Mouse (Mus musculus) stomach, postnatal 0 days (tissue): ENCODE data around the gene Tmem256. TPM values are rescaled to one million over a fixed set of nuclear protein-coding genes. Genes with fewer than 3 reads are reported as not detected.
"Not testable (repeated sequence)": the region's sequence is repeated elsewhere in the genome, so short reads cannot be mapped to it uniquely, and the experiment has no call there.

Source experiments
- ATAC-seq: fragments of 200-750 bp; cut with Nextera tagmentation; 2 replicates; pipeline ENCODE4 v1.8.0; 2017; ENCODE audit not compliant: low FRiP score, low TSS enrichment
- DNase-seq: peaks from one replicate; pipeline ENCODE4 v3.0.0-alpha.2; 2016; ENCODE audit warnings: low spot score
- H3K27ac ChIP-seq: fragments of 300-500 bp; sonication (generic); replicated peaks from 2 replicates; pipeline ENCODE4 v1.5.1; 2014; ENCODE audit warnings: mild to moderate bottlenecking, control low read depth
- H3K27me3 ChIP-seq: fragments of 300-500 bp; sonication (generic); 2 replicates; pipeline ENCODE4 v1.6.1; 2014; ENCODE audit warnings: low read length; ENCODE audit not compliant: control insufficient read depth, insufficient read depth
- H3K36me3 ChIP-seq: fragments of 300-500 bp; sonication (generic); 2 replicates; pipeline ENCODE4 v1.6.1; 2014; ENCODE audit warnings: low read length, mixed read lengths; ENCODE audit not compliant: control insufficient read depth, insufficient read depth
- H3K4me1 ChIP-seq: fragments of 300-500 bp; sonication (generic); replicated peaks from 2 replicates; pipeline ENCODE4 v1.6.1; 2014; ENCODE audit warnings: antibody characterized with exemption; ENCODE audit not compliant: control insufficient read depth, insufficient read depth
- H3K4me2 ChIP-seq: fragments of 300-500 bp; sonication (generic); replicated peaks from 2 replicates; pipeline ENCODE4 v1.6.1; 2014; ENCODE audit warnings: low read depth, mild to moderate bottlenecking, control low read depth, moderate library complexity
- H3K4me3 ChIP-seq: fragments of 300-500 bp; sonication (generic); 2 replicates; pipeline ENCODE4 v1.5.1; 2014; ENCODE audit warnings: low read depth, low read length, control low read depth
- H3K9ac ChIP-seq: fragments of 300-500 bp; sonication (generic); 2 replicates; pipeline ENCODE4 v1.6.1; 2014; ENCODE audit warnings: mild to moderate bottlenecking, low read length, control low read depth, mixed read lengths
- H3K9me3 ChIP-seq: fragments of 300-500 bp; sonication (generic); 2 replicates; pipeline ENCODE4 v1.6.1; 2016; ENCODE audit warnings: low read length; ENCODE audit not compliant: control insufficient read depth
- CTCF ChIP-seq: IDR thresholded peaks from 2 replicates; pipeline ENCODE4 v1.5.1; 2016; ENCODE audit warnings: antibody characterized with exemption, low read depth, mild to moderate bottlenecking, moderate library complexity
- EP300 ChIP-seq: optimal IDR thresholded peaks from 2 replicates; pipeline ENCODE3; 2016; ENCODE audit warnings: antibody characterized with exemption
- WGBS: fragments of 180-500 bp; shearing (Covaris S2); extraction: QIAGEN DNeasy Blood & Tissue Kit; methylation state at CpG from one replicate; pipeline ENCODE4 v1.1.7; 2014; 5-methylcytosine and 5-hydroxymethylcytosine counted together
- polyA plus RNA-seq: library from polyadenylated mRNA; unstranded; fragments of >200 nt; fragmentation: Nextera tagmentation; extraction: Ambion mirVana; gene quantifications from 2 replicates; pipeline ENCODE4 v1.2.1, GENCODE M21; 2015

The Tmem256 gene
- polyA plus RNA-seq, 1 experiment from 2014 or later: 366 TPM

GRCm38 (mm10) chr11:69850754-69851153 lies 12.4 kb downstream of the Tmem256 start:
- H3K4me2 ChIP-seq: no peak overlapping the region
- no peaks in the 10 kb centered on the region for H3K27me3 ChIP-seq
- H3K4me1 ChIP-seq: no peaks in the 10 kb centered on the region; the same call in 1 of the 2 replicates
- ATAC-seq: no peak
- no peak for DNase-seq
- H3K9me3 ChIP-seq: no peaks in the 10 kb centered on the region
- no peak overlapping the region for H3K4me3 ChIP-seq
- no peak overlapping the region for H3K9ac ChIP-seq
- no peak overlapping the region for H3K27ac ChIP-seq
- peaks cover 25% of the 10 kb centered on the region for H3K36me3 ChIP-seq
- TF ChIP-seq EP300 (no peak), CTCF (no peak)
- 66% methylated on average over 8 of the region's 8 CpGs for WGBS

GRCm38 (mm10) chr11:69853994-69854393 lies 15.7 kb downstream of the Tmem256 start:
- no peak overlapping the region for H3K9ac ChIP-seq
- no peaks in the 10 kb centered on the region for H3K9me3 ChIP-seq
- H3K4me1 ChIP-seq: no peaks in the 10 kb centered on the region
- WGBS: 48% methylated on average over 7 of the region's 7 CpGs
- ATAC-seq (no peak), DNase-seq (no peak)
- peaks cover 21% of the 10 kb centered on the region for H3K36me3 ChIP-seq
- TF ChIP-seq EP300 (no peak), CTCF (no peak)
- H3K4me2 ChIP-seq: no peak overlapping the region
- no peaks in the 10 kb centered on the region for H3K27me3 ChIP-seq
- no peak overlapping the region for H3K4me3 ChIP-seq
- H3K27ac ChIP-seq: no peak overlapping the region

DNA sequence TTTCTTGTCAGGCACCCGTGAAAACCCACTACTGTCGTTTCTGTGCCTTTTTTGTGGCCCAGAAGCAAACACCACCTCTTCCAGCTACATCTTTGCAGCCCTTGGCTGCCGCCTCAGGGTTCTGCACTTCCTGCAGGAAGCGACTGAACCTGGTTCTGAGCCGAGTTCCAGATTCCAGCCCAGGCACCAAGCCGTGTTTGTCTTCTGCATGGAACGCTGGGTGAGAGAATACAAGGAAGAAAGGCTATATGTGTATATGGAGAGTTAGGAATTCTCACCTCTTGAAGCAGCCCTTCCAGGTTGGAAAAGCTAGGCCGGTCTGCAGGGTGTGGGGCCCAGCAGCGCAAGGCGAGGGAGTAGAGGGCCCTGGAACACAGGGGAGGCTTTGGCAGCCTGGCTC lies 16.4 kb downstream of the Tmem256 start:
- 78% methylated on average over 10 of the region's 10 CpGs for WGBS
- Histone ChIP-seq H3K9me3 (no peaks in the 10 kb centered on the region), H3K36me3 (peaks cover 17% of the 10 kb centered on the region), H3K27me3 (no peaks in the 10 kb centered on the region), H3K27ac (no peak overlapping the region), H3K9ac (no peak overlapping the region), H3K4me2 (no peak overlapping the region), H3K4me1 (no peaks in the 10 kb centered on the region), H3K4me3 (no peak overlapping the region)
- TF ChIP-seq EP300: no peak
- no peak for TF ChIP-seq CTCF
- DNase-seq (no peak), ATAC-seq (no peak)

- H3K4me3 ChIP-seq: no peak overlapping the region
- no peak overlapping the region for H3K9ac ChIP-seq
- WGBS: 36% methylated on average over 16 of the region's 16 CpGs
- TF ChIP-seq EP300 (no peak), CTCF (peak; percentile 64)
- H3K36me3 ChIP-seq: peaks cover 11% of the 10 kb centered on the region
- no peaks in the 10 kb centered on the region for H3K9me3 ChIP-seq
- H3K27ac ChIP-seq: no peak overlapping the region
- DNase-seq: no peak
- H3K4me1 ChIP-seq: no peaks in the 10 kb centered on the region
- no peak overlapping the region for H3K4me2 ChIP-seq
- no peaks in the 10 kb centered on the region for H3K27me3 ChIP-seq
- ATAC-seq: no peak
These were observed 17.0 kb downstream of the Tmem256 start for GRCm38 (mm10) chr11:69855347-69855746.

GRCm38 (mm10) chr11:69858113-69858998 lies 20.0 kb downstream of the Tmem256 start, which contains the start of gene Tnk1:
Gene Tnk1, minus strand, starts transcription at chr11:69858730.
- TF ChIP-seq CTCF (no peak), EP300 (no peak)
- Histone ChIP-seq H3K36me3 (no peaks in the 10 kb centered on the region), H3K9me3 (no peaks in the 10 kb centered on the region), H3K4me1 (no peaks in the 10 kb centered on the region), H3K27ac (peak within 1 kb of the TSS; percentile 87), H3K9ac (peak within 1 kb of the TSS; percentile 52), H3K4me3 (peak within 1 kb of the TSS; percentile 38), H3K27me3 (no peaks in the 10 kb centered on the region), H3K4me2 (peak within 1 kb of the TSS; percentile 51)
- ATAC-seq: peak; percentile 89
- peak; percentile 93 for DNase-seq
- 17% methylated on average over 30 of the region's 30 CpGs for WGBS

DNA sequence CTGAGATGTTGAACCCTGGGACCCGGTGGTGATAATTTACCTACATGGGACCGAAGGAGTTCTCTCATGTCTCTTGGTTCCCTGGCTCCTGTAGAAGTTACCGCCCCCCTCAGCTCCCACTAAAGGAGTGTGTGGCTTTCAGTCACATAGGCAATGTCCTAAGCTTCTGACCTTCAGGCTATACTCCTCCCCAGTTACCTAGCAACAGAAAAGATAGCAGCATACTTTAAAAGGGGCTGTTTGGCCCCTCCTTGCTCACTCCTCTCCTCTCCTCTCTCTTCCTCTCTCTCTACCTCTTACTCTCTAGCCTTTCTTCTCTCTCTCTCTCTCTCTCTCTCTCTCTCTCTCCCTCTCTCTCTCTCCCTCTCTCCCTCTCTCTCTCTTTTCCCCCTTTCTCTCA lies 25.4 kb downstream of the Tmem256 start:
- H3K27me3 ChIP-seq, H3K4me3 ChIP-seq, H3K4me2 ChIP-seq, DNase-seq, H3K36me3 ChIP-seq, ATAC-seq, H3K9me3 ChIP-seq, H3K27ac ChIP-seq, H3K4me1 ChIP-seq, H3K9ac ChIP-seq: not testable (repeated sequence)
- 63% methylated on average over 3 of the region's 3 CpGs for WGBS
